Mouse (Mus musculus): ENCODE data around the gene Dlx3. TPM values are rescaled to one million over a fixed set of nuclear protein-coding genes. Genes with fewer than 3 reads are reported as not detected.

The Dlx3 gene
- polyA plus RNA-seq, 1 experiment = not detected

DNA sequence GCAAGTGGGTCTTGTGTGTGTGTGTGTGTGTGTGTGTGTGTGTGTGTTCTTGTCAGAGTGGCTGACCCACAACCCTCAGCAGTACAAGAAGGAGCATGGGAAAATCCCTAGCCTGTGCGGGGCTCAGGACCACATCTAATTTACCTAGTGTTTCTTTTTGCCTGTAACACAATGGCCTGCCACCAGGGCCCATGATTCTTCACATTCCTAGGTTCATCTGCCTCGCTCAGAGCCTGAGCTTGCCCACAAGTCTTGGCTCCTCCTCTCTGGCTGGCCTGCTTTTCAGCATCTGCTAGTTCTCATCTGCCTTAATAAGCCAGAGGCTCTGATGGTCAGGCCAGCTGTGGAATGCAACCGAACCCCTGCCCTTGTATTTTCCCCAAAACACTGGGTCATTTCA, 19.5 kb upstream of the Dlx3 start:
- TF ChIP-seq POLR2A (IDR thresholded peaks at IDR 0.05; ENCODE audit: extremely low read depth, insufficient read depth, low read length) (no peak), CTCF (IDR thresholded peaks at IDR 0.05; ENCODE audit: extremely low read depth, insufficient read depth, low read length) (no peak)
- H3K4me1 ChIP-seq (ENCODE audit: control insufficient read depth, insufficient read depth, low read length) = no peaks in the 10 kb centered on the region

DNA sequence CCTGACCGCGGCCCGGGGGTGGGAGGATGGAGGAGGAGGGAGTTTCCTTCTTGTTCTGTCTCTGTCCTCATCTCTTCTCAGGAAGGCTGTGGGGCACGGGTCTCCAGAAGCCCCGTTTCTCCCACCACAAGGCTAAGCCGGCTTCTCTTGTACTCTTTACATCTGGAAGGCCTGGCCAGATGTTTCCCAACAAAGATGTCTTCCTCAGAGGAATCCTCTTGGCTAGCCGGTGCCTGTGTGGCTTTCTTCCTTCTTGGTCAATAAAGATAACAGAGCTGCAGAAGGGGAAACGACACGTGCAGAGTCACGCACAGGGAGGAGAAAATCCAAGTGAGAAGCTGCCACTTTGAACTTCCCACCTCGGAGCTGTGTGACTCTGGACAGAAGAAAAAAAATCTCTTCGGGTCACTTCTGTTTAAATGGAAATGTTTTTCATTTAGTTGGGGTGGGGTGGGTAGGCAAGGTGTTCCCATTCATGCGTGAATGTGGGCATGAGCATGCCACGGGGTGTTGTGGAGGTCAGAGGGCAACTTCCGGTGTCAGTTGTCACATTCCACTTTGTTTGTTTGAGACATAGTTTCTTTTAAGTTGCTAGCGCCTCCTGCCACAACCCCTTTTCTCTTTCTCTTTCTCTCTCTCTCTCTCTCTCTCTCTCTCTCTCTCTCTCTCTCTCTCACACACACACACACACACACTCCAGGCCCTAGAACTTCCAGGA, 18.7 kb upstream of the Dlx3 start:
- H3K4me3 ChIP-seq (ENCODE audit: insufficient read depth, low read length) = no peak overlapping the region
- no peaks in the 10 kb centered on the region for H3K4me1 ChIP-seq (ENCODE audit: control insufficient read depth, insufficient read depth, low read length)
- H3K27ac ChIP-seq (ENCODE audit: insufficient read depth, low read length) = no peak overlapping the region
- TF ChIP-seq CTCF (IDR thresholded peaks at IDR 0.05; ENCODE audit: extremely low read depth, insufficient read depth, low read length) (no peak), POLR2A (IDR thresholded peaks at IDR 0.05; ENCODE audit: extremely low read depth, insufficient read depth, low read length) (no peak)

More for the DNA sequence above, 19.5 kb upstream of the Dlx3 start:
- Histone ChIP-seq H3K27ac (ENCODE audit: insufficient read depth, low read length) (no peak overlapping the region), H3K4me3 (ENCODE audit: insufficient read depth, low read length) (no peak overlapping the region)

DNA sequence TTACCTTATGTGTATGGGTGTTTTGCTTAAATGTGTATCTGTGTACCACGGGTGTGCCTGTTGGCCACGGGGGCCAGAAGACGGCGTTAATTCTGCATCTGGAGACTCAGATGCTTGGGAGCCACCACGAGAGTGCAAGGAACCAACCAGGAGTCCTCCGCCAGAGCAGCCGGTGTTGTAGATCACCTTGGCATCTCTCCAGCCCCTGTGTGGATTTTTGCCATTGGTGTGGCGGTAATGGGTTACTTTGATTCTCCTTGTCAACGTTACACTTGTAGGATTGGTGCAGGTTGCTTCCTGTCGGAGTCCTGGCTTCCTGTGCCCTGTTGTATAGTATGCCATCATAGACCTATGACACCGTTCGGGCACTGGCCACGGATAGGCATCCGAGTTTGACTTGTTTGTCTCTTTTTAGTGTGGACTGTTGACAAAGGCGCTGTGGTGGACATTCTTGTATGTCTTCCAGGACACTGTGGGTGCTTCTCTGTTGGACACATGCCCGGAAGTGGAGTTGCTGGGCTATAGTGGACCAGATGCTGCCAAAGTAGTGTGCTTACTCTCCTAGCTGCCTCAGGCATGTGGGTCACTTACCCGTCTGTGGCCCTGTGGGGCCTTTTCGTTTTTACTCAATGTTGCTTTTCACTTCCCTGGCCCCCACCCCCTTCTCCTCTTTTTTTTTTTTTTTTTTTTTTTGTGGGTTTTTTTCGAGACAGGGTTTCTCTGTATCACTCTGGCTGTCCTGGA, 17.6 kb upstream of the Dlx3 start:
- Histone ChIP-seq H3K4me1 (ENCODE audit: control insufficient read depth, insufficient read depth, low read length) (no peaks in the 10 kb centered on the region), H3K4me3 (ENCODE audit: insufficient read depth, low read length) (no peak overlapping the region), H3K27ac (ENCODE audit: insufficient read depth, low read length) (no peak overlapping the region)
- no peak for TF ChIP-seq POLR2A (IDR thresholded peaks at IDR 0.05; ENCODE audit: extremely low read depth, insufficient read depth, low read length)
- TF ChIP-seq CTCF (IDR thresholded peaks at IDR 0.05; ENCODE audit: extremely low read depth, insufficient read depth, low read length) = no peak

DNA sequence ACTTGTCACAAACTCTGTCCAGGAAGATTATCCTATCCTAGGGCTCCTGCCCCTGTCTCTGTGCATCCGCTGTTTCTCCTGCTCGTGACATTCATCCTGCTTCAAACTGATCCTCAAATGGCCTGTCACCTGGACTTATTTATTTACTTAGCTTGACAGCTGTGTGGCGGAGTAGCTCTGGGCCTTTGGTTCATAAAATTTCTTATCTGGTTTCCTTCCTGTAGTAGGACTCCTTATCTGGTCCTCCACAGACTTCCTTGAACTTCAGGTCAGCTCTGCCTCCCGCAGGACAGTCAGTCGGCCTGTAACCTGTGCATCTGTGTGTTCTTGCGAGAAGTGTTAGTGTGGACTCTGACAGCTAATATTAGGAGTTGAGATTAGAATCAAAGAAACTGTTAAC, 15.7 kb upstream of the Dlx3 start:
- H3K4me3 ChIP-seq (ENCODE audit: insufficient read depth, low read length) = no peak overlapping the region
- TF ChIP-seq POLR2A (IDR thresholded peaks at IDR 0.05; ENCODE audit: extremely low read depth, insufficient read depth, low read length) (no peak), CTCF (IDR thresholded peaks at IDR 0.05; ENCODE audit: extremely low read depth, insufficient read depth, low read length) (no peak)
- H3K4me1 ChIP-seq (ENCODE audit: control insufficient read depth, insufficient read depth, low read length) = no peaks in the 10 kb centered on the region
- H3K27ac ChIP-seq (ENCODE audit: insufficient read depth, low read length) = no peak overlapping the region

DNA sequence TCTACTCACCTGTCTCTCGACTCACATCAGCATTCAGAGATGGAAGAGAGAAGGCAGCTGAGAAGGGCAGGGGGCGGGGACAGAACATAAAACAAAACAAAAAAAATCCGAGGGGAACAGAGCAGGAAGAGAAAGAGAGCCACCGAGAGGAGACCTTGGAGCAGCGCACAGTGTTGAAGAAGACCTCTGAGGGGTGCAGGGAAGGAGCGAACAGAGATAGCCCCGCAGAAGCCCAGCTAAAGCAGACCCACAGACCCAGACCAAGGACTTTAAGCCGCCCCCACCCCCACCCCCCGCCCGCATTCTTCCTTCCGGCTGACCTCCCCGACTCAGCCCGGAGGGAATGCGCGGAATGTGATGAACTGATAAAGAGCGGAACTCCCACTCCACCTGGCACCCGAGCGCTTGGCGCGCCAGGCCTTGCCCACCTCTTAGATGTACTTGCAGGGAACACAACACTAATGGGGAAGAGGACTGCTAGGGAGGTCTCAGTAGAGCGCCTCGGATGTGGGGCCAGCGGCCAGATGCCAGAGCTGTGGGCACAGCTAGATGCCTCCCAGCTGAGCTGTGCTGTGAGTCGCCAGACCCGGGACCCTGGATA, 14.5 kb upstream of the Dlx3 start:
- no peak overlapping the region for H3K27ac ChIP-seq (ENCODE audit: insufficient read depth, low read length)
- H3K4me3 ChIP-seq (ENCODE audit: insufficient read depth, low read length) = no peak overlapping the region
- TF ChIP-seq POLR2A (IDR thresholded peaks at IDR 0.05; ENCODE audit: extremely low read depth, insufficient read depth, low read length) = no peak
- H3K4me1 ChIP-seq (ENCODE audit: control insufficient read depth, insufficient read depth, low read length) = no peaks in the 10 kb centered on the region

DNA sequence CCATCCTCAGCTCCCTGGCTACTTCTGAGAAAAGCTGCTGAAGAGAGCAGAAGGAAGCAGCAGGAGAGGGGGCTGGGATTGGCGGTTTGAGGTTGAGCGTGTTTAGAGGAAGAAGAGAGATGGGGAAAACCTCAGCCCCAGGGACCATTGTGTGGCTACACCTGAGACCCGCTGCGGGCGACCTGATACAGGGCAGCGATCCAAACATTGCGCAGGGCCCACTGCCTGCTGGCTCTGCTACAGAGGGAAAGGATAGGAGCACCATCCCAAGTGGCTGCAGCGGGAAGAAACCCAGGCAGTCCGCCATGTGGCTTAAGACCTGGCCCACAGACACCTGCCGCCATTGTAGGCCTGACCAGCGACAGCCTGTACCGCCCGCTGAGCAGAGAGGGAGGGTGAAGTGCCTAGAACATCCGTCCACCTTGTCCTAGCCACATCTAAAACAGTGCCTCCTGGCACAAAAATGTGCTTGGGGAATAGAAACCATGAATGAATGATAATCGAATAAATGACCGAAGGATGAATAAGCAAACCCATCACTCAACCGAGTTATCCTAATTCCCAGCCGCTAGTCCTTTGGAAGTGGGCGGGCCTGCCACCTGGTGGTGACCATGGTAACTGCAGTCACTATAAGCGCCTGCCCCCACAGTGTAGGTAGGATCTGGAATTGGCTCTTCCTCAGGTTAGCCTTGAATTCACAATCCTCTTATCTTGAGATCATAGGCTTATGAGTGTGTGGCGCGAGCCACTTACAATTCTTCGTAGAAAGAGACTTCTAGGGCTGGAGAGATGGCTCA, 13.3 kb upstream of the Dlx3 start:
- TF ChIP-seq CTCF (IDR thresholded peaks at IDR 0.05; ENCODE audit: extremely low read depth, insufficient read depth, low read length) (peak; percentile 89), POLR2A (IDR thresholded peaks at IDR 0.05; ENCODE audit: extremely low read depth, insufficient read depth, low read length) (no peak)
- Histone ChIP-seq H3K27ac (ENCODE audit: insufficient read depth, low read length) (no peak overlapping the region), H3K4me1 (ENCODE audit: control insufficient read depth, insufficient read depth, low read length) (no peaks in the 10 kb centered on the region), H3K4me3 (ENCODE audit: insufficient read depth, low read length) (no peak overlapping the region)

DNA sequence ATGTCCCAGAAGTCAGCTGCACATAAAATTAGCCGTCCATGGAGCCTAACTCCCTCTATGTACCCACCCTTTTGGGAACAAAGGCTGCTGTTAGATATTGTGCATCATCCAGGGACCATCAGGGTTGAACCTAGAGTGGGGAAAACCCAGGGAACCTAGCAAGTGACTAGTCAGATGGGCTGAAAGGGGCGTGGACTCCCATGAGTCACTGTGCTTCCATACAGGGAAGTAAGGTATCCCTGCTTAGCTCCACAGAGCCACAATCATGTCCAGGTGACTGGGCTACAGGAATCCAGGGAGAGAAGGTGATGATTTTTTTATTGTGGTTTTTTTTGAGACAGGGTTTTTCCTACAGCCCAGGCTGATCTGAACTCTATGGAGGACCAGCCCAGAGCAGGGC, 10.9 kb upstream of the Dlx3 start:
- no peak overlapping the region for H3K4me3 ChIP-seq (ENCODE audit: insufficient read depth, low read length)
- no peak overlapping the region for H3K27ac ChIP-seq (ENCODE audit: insufficient read depth, low read length)
- H3K4me1 ChIP-seq (ENCODE audit: control insufficient read depth, insufficient read depth, low read length) = no peaks in the 10 kb centered on the region
- TF ChIP-seq POLR2A (IDR thresholded peaks at IDR 0.05; ENCODE audit: extremely low read depth, insufficient read depth, low read length) = no peak
- no peak for TF ChIP-seq CTCF (IDR thresholded peaks at IDR 0.05; ENCODE audit: extremely low read depth, insufficient read depth, low read length)

DNA sequence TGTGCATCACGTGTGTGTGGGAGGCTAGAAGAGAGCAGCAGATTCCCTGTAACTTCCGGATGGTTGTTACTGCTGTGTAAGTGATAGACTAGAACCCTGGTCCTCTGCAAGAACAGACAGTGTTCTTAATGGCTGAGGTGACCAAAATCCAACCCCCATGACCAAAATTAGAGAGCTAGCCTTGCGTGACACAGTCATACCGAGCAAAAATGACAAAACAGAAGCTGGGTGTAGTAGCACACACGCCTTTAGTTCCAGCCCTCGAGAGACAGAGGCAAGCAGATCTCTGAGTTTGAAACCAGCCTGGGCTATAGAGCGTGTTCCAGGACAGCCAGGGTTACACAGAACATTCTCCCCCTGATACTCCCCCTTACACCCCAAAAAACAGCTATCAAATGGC, 9.8 kb upstream of the Dlx3 start:
- TF ChIP-seq POLR2A (IDR thresholded peaks at IDR 0.05; ENCODE audit: extremely low read depth, insufficient read depth, low read length) (no peak), CTCF (IDR thresholded peaks at IDR 0.05; ENCODE audit: extremely low read depth, insufficient read depth, low read length) (no peak)
- no peaks in the 10 kb centered on the region for H3K4me1 ChIP-seq (ENCODE audit: control insufficient read depth, insufficient read depth, low read length)
- H3K27ac ChIP-seq (ENCODE audit: insufficient read depth, low read length) = no peak overlapping the region
- no peak overlapping the region for H3K4me3 ChIP-seq (ENCODE audit: insufficient read depth, low read length)

DNA sequence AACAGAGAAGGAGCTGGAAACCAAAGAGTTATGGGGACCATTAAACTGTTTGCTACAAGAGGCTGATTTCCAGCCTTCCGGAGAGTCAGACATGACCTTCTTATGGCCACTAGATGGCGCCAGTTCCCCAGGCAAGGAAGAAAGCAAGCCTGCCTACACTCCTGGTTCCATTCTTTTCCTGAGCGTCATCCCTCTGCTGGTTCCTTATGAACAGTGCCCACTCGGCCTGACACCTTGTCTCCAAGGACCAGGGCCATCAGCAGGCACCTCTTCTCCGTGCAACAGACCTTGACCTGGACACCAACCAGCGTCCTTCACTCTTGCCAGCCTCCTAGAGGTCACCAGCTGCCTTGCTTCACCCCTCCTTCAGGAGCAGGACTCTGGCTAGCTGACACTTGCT, 2.9 kb upstream of the Dlx3 start:
- no peak for TF ChIP-seq POLR2A (IDR thresholded peaks at IDR 0.05; ENCODE audit: extremely low read depth, insufficient read depth, low read length)
- TF ChIP-seq CTCF (IDR thresholded peaks at IDR 0.05; ENCODE audit: extremely low read depth, insufficient read depth, low read length) = peak; percentile 99
- Histone ChIP-seq H3K4me1 (ENCODE audit: control insufficient read depth, insufficient read depth, low read length) (no peaks in the 10 kb centered on the region), H3K4me3 (ENCODE audit: insufficient read depth, low read length) (no peak overlapping the region), H3K27ac (ENCODE audit: insufficient read depth, low read length) (no peak overlapping the region)
